Mouse (Mus musculus) embryonic facial prominence, embryonic 13.5 days (tissue): ENCODE measurements at regions not wholly inside any gene's neighbourhood (a gene's known extent, or its start where the extent isn't known, plus 50 kb on each side); places are given as distances from the start of the nearest gene placed in this dataset.
A peak's percentile ranks its signal among the peaks of the same experiment; 100 is the strongest.

Experiments
- ATAC-seq: fragments of 200-750 bp; cut with Nextera tagmentation; 2 replicates; pipeline ENCODE4 v1.8.0; 2017; ENCODE audit warnings: low read depth; ENCODE audit not compliant: insufficient number of reproducible peaks, insufficient read depth, low FRiP score, low TSS enrichment
- H3K27ac ChIP-seq: fragments of 300-500 bp; sonication (generic); 2 replicates; pipeline ENCODE4 v1.5.1; 2015; ENCODE audit warnings: moderate library complexity, mild to moderate bottlenecking, inconsistent platforms
- H3K27me3 ChIP-seq: fragments of 300-500 bp; sonication (generic); 2 replicates; pipeline ENCODE4 v1.6.1; 2015; ENCODE audit warnings: mild to moderate bottlenecking, inconsistent platforms
- H3K36me3 ChIP-seq: fragments of 300-500 bp; sonication (generic); 2 replicates; pipeline ENCODE4 v1.6.1; 2015; ENCODE audit warnings: mild to moderate bottlenecking, inconsistent platforms
- H3K4me1 ChIP-seq: fragments of 300-500 bp; sonication (generic); 2 replicates; pipeline ENCODE4 v1.6.1; 2015; ENCODE audit warnings: inconsistent platforms
- H3K4me2 ChIP-seq: fragments of 300-500 bp; sonication (generic); 2 replicates; pipeline ENCODE4 v1.6.1; 2015; ENCODE audit warnings: moderate library complexity, mild to moderate bottlenecking, inconsistent platforms
- H3K4me3 ChIP-seq: fragments of 300-500 bp; sonication (generic); 2 replicates; pipeline ENCODE4 v1.5.1; 2015; ENCODE audit warnings: mild to moderate bottlenecking, inconsistent platforms
- H3K9ac ChIP-seq: fragments of 300-500 bp; sonication (generic); 2 replicates; pipeline ENCODE4 v1.6.1; 2015; ENCODE audit warnings: mild to moderate bottlenecking, inconsistent platforms
- H3K9me3 ChIP-seq: fragments of 300-500 bp; sonication (generic); 2 replicates; pipeline ENCODE4 v1.6.1; 2016; ENCODE audit warnings: inconsistent platforms
- WGBS: fragments of 180-500 bp; shearing (Covaris S2); methylation state at CpG from one replicate; pipeline ENCODE4 v1.1.7; 2015; ENCODE audit warnings: mixed read lengths; 5-methylcytosine and 5-hydroxymethylcytosine counted together

- Histone ChIP-seq H3K4me3 (no peak overlapping the region), H3K27ac (no peak overlapping the region), H3K4me1 (no peaks in the 10 kb centered on the region), H3K4me2 (no peak overlapping the region), H3K36me3 (no peaks in the 10 kb centered on the region), H3K9me3 (no peaks in the 10 kb centered on the region), H3K9ac (no peak overlapping the region), H3K27me3 (no peaks in the 10 kb centered on the region)
- 30% methylated on average over 4 of the region's 4 CpGs for WGBS
- ATAC-seq: no peak
Measured at GRCm38 (mm10) chr1:44849366-44849951, 298.1 kb downstream of the Gulp1 start.

DNA sequence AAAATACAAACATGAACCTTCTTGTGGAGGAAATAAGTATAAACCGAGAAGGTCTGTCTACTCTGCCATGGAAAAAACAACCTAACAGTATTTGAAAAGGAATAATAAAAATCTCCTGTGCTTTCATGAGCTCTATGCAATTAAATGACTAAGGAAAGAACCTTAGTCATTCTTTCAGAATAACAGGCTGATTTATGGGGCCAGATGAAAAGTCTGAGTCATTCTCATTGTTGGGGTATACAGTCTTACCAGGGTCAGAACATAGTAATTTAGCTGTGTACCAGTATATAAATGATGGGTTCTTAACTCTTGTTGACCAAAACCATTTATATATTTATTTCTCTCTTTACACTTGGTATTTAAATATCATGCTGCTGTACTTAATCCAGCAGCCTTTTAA is 312.1 kb downstream of the Gulp1 start:
- H3K9me3 ChIP-seq: peaks cover 4% of the 10 kb centered on the region; the same call in 1 of the 2 replicates
- ATAC-seq: no peak
- H3K27ac ChIP-seq: no peak overlapping the region
- no peak overlapping the region for H3K4me2 ChIP-seq
- no peaks in the 10 kb centered on the region for H3K27me3 ChIP-seq
- no peaks in the 10 kb centered on the region for H3K36me3 ChIP-seq
- H3K9ac ChIP-seq: no peak overlapping the region
- WGBS: 70% methylated on average over 1 of the region's 1 CpGs
- H3K4me3 ChIP-seq: no peak overlapping the region
- H3K4me1 ChIP-seq: no peaks in the 10 kb centered on the region

GRCm38 (mm10) chr1:44863818-44864217 is 312.5 kb downstream of the Gulp1 start:
- H3K4me3 ChIP-seq: no peak overlapping the region
- H3K27me3 ChIP-seq: no peaks in the 10 kb centered on the region
- H3K9me3 ChIP-seq: 0 out of 2 replicates have a peak, but pooled peaks cover 3% of the 10 kb centered on the region
- no peaks in the 10 kb centered on the region for H3K4me1 ChIP-seq
- no peaks in the 10 kb centered on the region for H3K36me3 ChIP-seq
- no peak for ATAC-seq
- no peak overlapping the region for H3K4me2 ChIP-seq
- no peak overlapping the region for H3K27ac ChIP-seq
- no peak overlapping the region for H3K9ac ChIP-seq
- WGBS: 73% methylated on average over 1 of the region's 1 CpGs

- Histone ChIP-seq H3K4me3 (no peak overlapping the region), H3K9me3 (no peaks in the 10 kb centered on the region), H3K9ac (no peak overlapping the region), H3K4me2 (no peak overlapping the region), H3K36me3 (no peaks in the 10 kb centered on the region), H3K27ac (peak overlapping the region; percentile 55), H3K4me1 (peaks cover 5% of the 10 kb centered on the region), H3K27me3 (no peaks in the 10 kb centered on the region)
- ATAC-seq: no peak
Measured at GRCm38 (mm10) chr1:44891611-44892010, 340.3 kb downstream of the Gulp1 start.

- H3K9me3 ChIP-seq: no peaks in the 10 kb centered on the region
- no peak for ATAC-seq
- peak overlapping the region; percentile 44; the same call in 1 of the 2 replicates for H3K27ac ChIP-seq
- no peaks in the 10 kb centered on the region for H3K36me3 ChIP-seq
- no peak overlapping the region for H3K4me3 ChIP-seq
- H3K4me2 ChIP-seq: no peak overlapping the region
- H3K4me1 ChIP-seq: peaks cover 5% of the 10 kb centered on the region
- H3K9ac ChIP-seq: no peak overlapping the region
- 41% methylated on average over 1 of the region's 1 CpGs for WGBS
- H3K27me3 ChIP-seq: no peaks in the 10 kb centered on the region
Measured at GRCm38 (mm10) chr1:44892378-44892777, 341.1 kb downstream of the Gulp1 start.
